Mouse (Mus musculus): ENCODE results near the gene Flcn.
A peak's percentile ranks its signal among the peaks of the same experiment; 100 is the strongest.

Flcn gene

GRCm38 (mm10) chr11:59769307-59769706 is 40.5 kb downstream of the Flcn start:
- no peak for DNase-seq (ENCODE audit: low read depth)

- DNase-seq (ENCODE audit: low read depth): no peak
These were observed 49.0 kb downstream of the Flcn start for GRCm38 (mm10) chr11:59760796-59761195.

- DNase-seq (ENCODE audit: low read depth): no peak
These were observed 50.2 kb downstream of the Flcn start for GRCm38 (mm10) chr11:59759626-59760025.

- DNase-seq (ENCODE audit: low read depth): no peak
These were observed 50.6 kb downstream of the Flcn start for GRCm38 (mm10) chr11:59759178-59759577.

- no peak for DNase-seq (ENCODE audit: low read depth)
These were observed 51.4 kb downstream of the Flcn start for GRCm38 (mm10) chr11:59758191-59758985.

GRCm38 (mm10) chr11:59756351-59756750 is 53.5 kb downstream of the Flcn start:
- DNase-seq (ENCODE audit: low read depth): no peak

GRCm38 (mm10) chr11:59754504-59754903 is 55.3 kb downstream of the Flcn start:
- DNase-seq (ENCODE audit: low read depth): no peak

- no peak for DNase-seq (ENCODE audit: low read depth)
These were observed 60.8 kb downstream of the Flcn start for GRCm38 (mm10) chr11:59749050-59749449.

GRCm38 (mm10) chr11:59746614-59747013 is 63.2 kb downstream of the Flcn start:
- DNase-seq (ENCODE audit: low read depth): peak; percentile 26

- DNase-seq (ENCODE audit: low read depth): no peak
These were observed 64.0 kb downstream of the Flcn start for GRCm38 (mm10) chr11:59745851-59746250.

GRCm38 (mm10) chr11:59744374-59744773 is 65.4 kb downstream of the Flcn start:
- no peak for DNase-seq (ENCODE audit: low read depth)

GRCm38 (mm10) chr11:59743712-59744111 is 66.1 kb downstream of the Flcn start:
- no peak for DNase-seq (ENCODE audit: low read depth)

- DNase-seq (ENCODE audit: low read depth): no peak
These were observed 66.5 kb downstream of the Flcn start for GRCm38 (mm10) chr11:59743307-59743706.

GRCm38 (mm10) chr11:59741915-59742314 is 67.9 kb downstream of the Flcn start:
- DNase-seq (ENCODE audit: low read depth): no peak
